9 mouse cellular contexts compared by ENCODE assay signal in the genomic region with DNA sequence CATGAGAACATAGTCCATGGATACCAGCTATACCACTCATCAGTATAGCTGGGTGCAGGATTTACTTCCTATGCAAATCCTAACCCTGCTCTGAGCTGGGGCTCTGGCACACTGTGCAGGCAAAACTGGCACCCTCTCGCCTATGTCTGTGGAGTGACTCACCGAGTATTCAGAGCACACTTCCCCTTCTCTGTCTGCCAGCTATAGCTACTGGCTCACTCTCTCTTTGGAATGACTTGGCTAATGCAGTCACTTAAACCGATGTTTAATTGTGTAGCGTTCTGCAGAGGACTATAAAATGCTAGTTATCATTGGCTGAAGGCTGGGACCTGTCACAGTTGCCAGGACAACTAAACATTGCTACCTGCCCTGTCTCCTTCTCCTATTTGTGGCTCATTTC.
DNase-seq lines count a peak whose midpoint lies in the region; ATAC-seq and TF ChIP-seq lines count a peak whose summit lies in the region.
"Had no signal": no experiment of that assay in that cellular context is flagged by ENCODE, and none has a peak within 500 bp of the region (broad histone marks: within the 10 kb centered on the region; RNA-seq: fewer than 3 reads in every experiment).

No protein-coding gene starts in this region.

- intact Hi-C loops in heart, postnatal 10 days (cut with DNase I): no loop called here
- intact Hi-C loops in left cerebral cortex, adult 2 months (cut with DNase I): loop anchor here (5.0 kb wide), 1 partner anchor 82 kb away; no protein-coding TSS in a partner anchor

- 77% methylated on average over 4 of the region's 4 CpGs for WGBS in heart, embryonic 11.5 days (ENCODE audit: insufficient replicate concordance)
- WGBS in neural tube, embryonic 15.5 days: 56% methylated on average over 4 of the region's 4 CpGs

- H3K9ac ChIP-seq in heart, embryonic 11.5 days (ENCODE audit: low read depth, low read length): no peak overlapping the region
- H3K9ac ChIP-seq in neural tube, embryonic 15.5 days (replicated peaks): no peak overlapping the region
- H3K9ac ChIP-seq: liver, embryonic 15.5 days had no signal

- peak; percentile 14 to 32 for DNase-seq in heart, postnatal 10 days
- DNase-seq in neural tube, embryonic 10.5 days (ENCODE audit: extremely low spot score, low spot score): no peak
- peak; percentile 20 to 47 for DNase-seq in left cerebral cortex, adult 2 months (ENCODE audit: extremely low spot score in 1 of 2, low spot score in 2 of 2)
- no peak for DNase-seq in thymus, postnatal 14 days
- DNase-seq: kidney, postnatal 14 days had no signal

- no peaks in the 10 kb centered on the region for H3K36me3 ChIP-seq in heart, embryonic 11.5 days (ENCODE audit: control insufficient read depth, insufficient read depth, low read length)
- H3K36me3 ChIP-seq in neural tube, embryonic 15.5 days: no peaks in the 10 kb centered on the region
- H3K36me3 ChIP-seq: liver, embryonic 15.5 days had no signal

- no peak overlapping the region for H3K4me2 ChIP-seq in heart, embryonic 11.5 days
- no peak overlapping the region for H3K4me2 ChIP-seq in neural tube, embryonic 15.5 days
- H3K4me2 ChIP-seq: liver, embryonic 15.5 days had no signal

- TF ChIP-seq CTCF in left cerebral cortex, adult 2 months (IDR thresholded peaks at IDR 0.05): no peak

- no peak overlapping the region for H3K4me3 ChIP-seq in heart, embryonic 11.5 days (ENCODE audit: low read depth, low read length)
- no peak overlapping the region for H3K4me3 ChIP-seq in neural tube, embryonic 15.5 days (replicated peaks)
- H3K4me3 ChIP-seq in left cerebral cortex, adult 2 months: no peak overlapping the region
- H3K4me3 ChIP-seq: liver, embryonic 15.5 days had no signal

- no peaks in the 10 kb centered on the region for H3K4me1 ChIP-seq in heart, embryonic 11.5 days (ENCODE audit: control insufficient read depth, insufficient read depth, low read length)
- no peaks in the 10 kb centered on the region for H3K4me1 ChIP-seq in neural tube, embryonic 15.5 days
- H3K4me1 ChIP-seq: liver, embryonic 15.5 days had no signal

- H3K27ac ChIP-seq in heart, embryonic 11.5 days (ENCODE audit: low read depth, low read length): no peak overlapping the region
- no peak overlapping the region for H3K27ac ChIP-seq in neural tube, embryonic 15.5 days (replicated peaks)
- peak overlapping the region; percentile 19; the same call in 1 of the 2 replicates for H3K27ac ChIP-seq in left cerebral cortex, adult 2 months
- H3K27ac ChIP-seq: liver, embryonic 15.5 days had no signal

- no peak for ATAC-seq in heart, embryonic 11.5 days (replicated peaks; ENCODE audit: insufficient number of reproducible peaks, low FRiP score, low TSS enrichment)
- ATAC-seq in neural tube, embryonic 15.5 days (ENCODE audit: low FRiP score): peak; percentile 41; the same call in 1 of the 2 replicates
- no peak for ATAC-seq in erythroid progenitor cell, adult 5-6 weeks (replicated peaks; ENCODE audit: low FRiP score, poor library complexity, severe bottlenecking)

- no peaks in the 10 kb centered on the region for H3K27me3 ChIP-seq in heart, embryonic 11.5 days (ENCODE audit: control insufficient read depth, insufficient read depth, low read length)
- H3K27me3 ChIP-seq in neural tube, embryonic 15.5 days (replicated peaks): no peaks in the 10 kb centered on the region
- H3K27me3 ChIP-seq: liver, embryonic 15.5 days had no signal

- H3K9me3 ChIP-seq in heart, embryonic 11.5 days (replicated peaks; ENCODE audit: control insufficient read depth, low read length): no peaks in the 10 kb centered on the region
- no peaks in the 10 kb centered on the region for H3K9me3 ChIP-seq in neural tube, embryonic 15.5 days (replicated peaks)
- H3K9me3 ChIP-seq: liver, embryonic 15.5 days had no signal

Comparison
In these comparisons a context has a peak if more than half of its experiments do, and no peak if none do; other contexts are left out.
1. DNase-seq: peak in heart, postnatal 10 days (2 of 2) and left cerebral cortex, adult 2 months (2 of 2); none in neural tube, embryonic 10.5 days (single experiment) and thymus, postnatal 14 days (single experiment).